Mouse (Mus musculus) left cerebral cortex, adult 18-20 months (tissue): Measurements from ENCODE around the gene Gm11020. TPM values are rescaled to one million over a fixed set of nuclear protein-coding genes. Genes with fewer than 3 reads are reported as not detected.
"Not testable (repeated sequence)": the region's sequence is repeated elsewhere in the genome, so short reads cannot be mapped to it uniquely, and the experiment has no call there.

Source experiments
- DNase-seq, 2 experiments: peaks; one replicate each; pipeline ENCODE4 v3.0.0; 2021 to 2022; ENCODE audit warnings: low spot score in 2 of 2, mixed read lengths in 1 of 2
- long read RNA-seq, 2 experiments: library from polyadenylated mRNA; stranded (forward); transcript quantifications; one replicate each; pipeline ENCODE4 v2.0.0; 2021
- total RNA-seq, 2 experiments: library from RNA; stranded (reverse); gene quantifications; 2 replicates each; pipeline ENCODE4 v1.2.3; 2021

Gm11020 gene
- total RNA-seq = not detected
- long read RNA-seq, experiment 1 = 0 reads
- long read RNA-seq, experiment 2 = 0 reads

DNA sequence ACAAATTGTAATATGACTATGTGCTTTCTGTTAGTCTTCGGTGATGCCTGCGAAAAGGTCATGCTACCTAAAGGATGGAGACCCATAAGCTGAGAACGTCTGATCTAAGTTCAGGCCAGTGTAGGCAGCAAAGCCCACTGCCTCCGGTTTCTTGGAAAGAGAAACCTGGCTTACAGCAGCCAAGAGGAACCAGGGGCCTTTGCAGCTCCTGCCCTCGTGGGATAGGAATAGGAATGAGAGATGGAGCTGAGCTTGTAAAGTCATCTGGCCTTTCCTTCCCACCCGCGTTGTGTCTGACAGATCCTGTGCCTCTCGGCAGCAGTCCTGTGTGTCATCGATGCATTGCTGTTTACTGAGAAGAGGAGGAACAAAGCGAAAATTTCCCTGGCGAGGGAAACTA is at the start of gene Gm11020:
Gm11020 (plus strand) TSS at position 301 of the 400 bp plus-strand sequence.
- DNase-seq = not testable (repeated sequence)

DNA sequence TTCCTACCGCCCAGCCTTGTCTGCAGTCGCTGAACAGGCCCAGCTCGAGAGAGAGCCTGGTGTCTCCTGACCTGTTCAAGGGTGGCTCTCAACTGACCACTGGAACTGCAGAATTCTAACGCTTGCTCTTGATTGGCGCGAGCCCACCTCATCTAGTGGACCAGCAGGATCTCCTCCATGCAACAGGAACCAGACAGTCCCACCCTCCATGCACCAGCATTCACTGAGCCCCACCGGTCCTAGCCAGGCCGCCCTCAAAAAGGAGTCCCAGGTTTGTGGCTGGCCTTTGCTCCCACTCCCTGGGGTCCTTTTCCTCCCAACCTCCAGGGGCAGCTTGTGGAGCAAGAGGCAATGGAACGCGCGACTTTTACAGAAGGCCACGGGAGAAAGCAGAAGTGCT is 28.3 kb upstream of the Gm11020 start, which contains the start of gene Cmtm2a:
Cmtm2a (minus strand) TSS at position 101 of the 400 bp plus-strand sequence.
- DNase-seq = not testable (repeated sequence)

DNA sequence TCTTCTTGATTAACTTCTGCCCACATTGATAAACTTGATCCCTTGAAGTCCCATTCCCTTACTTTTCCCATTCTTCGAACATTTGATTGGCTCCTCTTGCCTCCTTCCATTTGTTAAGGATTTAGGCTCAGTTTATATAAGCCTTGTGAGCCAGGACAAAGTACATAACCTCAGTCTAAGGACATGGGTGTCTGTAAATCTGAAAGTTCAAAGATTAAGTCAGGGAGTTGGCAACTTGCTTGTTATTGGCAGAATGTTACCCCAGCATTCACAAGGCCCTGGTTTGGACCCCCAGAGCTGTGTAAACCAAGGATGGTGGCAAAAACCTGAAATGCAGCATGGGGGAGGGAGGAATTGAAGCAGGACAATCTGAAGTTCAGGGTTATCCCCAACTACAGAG is 27.0 kb upstream of the Gm11020 start:
- DNase-seq = no peak

DNA sequence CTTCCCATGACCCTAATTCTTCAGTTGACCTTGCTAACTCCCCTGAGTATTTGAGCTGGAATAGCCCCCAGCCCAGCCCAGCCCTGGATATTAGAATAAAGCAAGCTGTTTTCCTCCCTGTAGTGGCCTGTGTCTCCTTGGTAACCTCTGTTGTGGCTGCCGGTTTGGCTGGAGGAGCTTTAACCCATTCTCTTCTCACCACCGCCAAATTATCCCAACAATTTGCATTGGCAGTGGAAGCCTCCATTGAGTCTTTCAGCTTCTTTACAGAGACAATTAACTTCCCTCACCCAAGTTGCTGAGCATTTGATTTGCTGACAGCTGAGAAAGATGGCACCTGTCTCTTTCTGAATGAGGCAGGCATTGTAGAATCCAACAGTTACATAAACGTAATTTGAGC is 19.8 kb upstream of the Gm11020 start:
- not testable (repeated sequence) for DNase-seq

DNA sequence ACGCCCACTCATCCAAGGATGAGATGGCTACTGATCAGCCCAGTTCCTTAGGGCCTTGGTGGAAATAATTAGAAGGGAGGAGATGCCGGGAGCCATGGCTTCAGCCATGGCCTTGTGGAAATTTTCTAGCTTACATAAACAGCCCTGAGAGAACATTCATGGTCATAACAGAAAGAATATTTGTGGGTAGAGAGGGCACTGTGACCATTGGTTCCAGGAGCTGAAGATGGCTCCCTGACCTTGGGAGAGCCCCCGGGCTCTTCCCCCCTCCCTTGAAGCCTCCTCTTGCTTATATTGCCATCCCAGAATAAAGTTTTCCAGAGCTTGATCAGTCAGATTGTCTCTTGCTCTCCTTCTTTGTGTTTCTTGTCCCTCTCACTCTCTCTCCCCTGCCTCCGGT is 18.8 kb upstream of the Gm11020 start:
- not testable (repeated sequence) for DNase-seq

DNA sequence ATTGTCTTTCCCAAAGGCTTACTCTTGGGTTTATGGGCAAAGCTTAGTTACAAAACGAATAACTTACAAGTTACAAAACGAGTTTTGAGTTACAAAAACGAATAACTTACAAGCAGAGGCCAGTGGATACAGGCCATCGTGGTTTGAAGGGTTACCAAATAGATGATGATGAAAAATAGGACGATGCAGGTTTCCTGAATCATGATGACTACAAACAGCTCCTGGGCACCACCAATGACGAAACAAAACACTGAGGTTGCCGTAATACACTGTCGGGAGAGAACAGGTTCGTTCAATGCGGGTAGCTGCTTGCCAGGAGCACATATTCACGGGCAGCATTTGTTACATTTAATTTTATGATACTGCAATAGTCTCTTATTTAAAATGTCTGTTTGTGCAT is 16.4 kb upstream of the Gm11020 start:
- no peak for DNase-seq

DNA sequence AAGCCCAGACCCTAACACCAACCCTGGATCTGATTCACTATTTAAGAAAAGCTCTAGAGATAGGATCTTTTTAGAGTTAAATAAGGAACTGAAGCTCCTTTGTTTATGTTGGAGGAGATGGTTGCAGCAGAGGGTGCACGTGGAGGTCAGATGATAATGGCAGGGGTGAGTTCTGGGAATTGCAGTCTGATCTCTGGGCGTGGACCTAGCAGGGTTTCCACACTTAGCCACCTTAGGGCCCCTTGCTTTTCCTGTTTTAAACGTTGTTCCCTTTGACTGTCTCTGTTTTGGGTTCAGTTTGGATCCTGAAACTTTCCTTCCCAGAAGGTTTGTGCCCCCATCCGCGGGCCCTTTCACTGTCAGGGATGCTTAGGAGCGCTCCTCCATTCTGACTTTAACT is 13.0 kb upstream of the Gm11020 start:
- DNase-seq = not testable (repeated sequence)

DNA sequence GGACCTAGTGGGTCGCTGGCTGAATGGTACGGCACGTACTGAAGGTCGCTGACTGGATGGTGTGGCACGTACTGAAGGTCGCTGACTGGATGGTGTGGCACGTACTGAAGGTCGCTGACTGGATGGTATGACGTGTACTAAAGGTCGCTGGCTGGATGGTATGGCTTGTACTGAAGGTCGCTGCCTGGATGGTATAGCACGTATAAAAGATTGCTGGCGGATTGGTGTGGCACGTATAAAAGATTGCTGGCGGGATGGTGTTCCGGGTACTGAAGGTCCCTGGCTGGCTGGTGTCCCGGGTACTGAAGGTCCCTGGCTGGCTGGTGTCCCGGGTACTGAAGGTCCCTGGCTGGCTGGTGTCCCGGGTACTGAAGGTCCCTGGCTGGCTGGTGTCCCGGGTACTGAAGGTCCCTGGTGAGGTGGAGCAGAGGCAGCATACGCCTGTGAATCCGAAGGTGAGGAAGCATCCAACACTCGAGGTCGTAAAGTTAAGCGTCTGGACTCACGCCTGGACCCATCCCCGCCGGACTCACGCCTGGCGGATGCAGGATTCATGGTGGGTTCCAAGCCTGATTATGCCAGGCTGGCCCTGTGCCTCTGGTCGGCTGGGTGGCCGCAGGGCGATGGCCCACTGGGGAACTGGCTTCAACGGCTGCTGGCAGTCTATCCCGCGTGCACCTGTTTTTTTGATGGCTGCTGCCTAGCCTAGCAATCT is 11.8 kb upstream of the Gm11020 start, which contains the start of the genes Gm45711 and Cmtm1:
Gm45711 (minus strand) TSS at position 641 of the 715 bp plus-strand sequence.
Cmtm1 (minus strand) TSS at position 705 of the 715 bp plus-strand sequence.
- DNase-seq = not testable (repeated sequence)

DNA sequence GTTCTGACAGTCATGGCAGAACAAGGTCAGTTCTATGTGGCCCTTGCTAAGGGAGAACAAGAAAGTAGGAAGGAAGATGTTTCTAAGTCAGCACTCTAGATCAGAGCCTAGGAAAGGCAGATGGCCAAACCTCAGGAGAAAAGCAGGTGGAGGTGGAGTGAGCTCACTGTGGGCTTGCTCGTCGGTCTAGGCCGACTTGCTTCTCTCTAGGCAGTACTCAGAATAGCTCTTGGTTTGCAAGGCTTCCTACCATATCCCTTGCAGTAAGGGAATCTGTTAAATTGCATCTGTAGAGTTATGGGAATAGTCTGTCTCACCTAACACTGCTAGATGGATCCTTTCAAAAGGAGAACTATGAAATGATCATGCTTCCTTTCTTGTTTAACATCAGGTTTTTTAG is 9.3 kb upstream of the Gm11020 start:
- not testable (repeated sequence) for DNase-seq

DNA sequence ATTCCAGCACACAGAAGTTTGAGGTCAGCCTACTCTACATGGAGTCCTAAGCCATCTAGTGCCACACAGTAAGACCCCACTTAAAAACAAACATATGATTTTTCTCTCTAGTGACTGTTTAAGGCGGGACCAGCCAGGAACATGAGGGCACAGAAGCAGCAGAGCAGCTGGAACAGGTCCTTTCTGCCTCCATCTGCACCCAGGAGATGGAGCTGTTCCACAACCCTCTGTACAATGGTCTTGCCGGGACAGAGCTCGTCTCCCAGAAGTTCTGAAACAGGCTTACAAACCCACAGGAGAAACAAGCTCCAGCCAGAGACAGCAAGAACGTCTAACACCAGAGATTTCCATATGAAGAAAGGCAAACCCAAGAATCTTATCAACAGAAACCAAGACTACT is 8.1 kb upstream of the Gm11020 start:
- DNase-seq = no peak

DNA sequence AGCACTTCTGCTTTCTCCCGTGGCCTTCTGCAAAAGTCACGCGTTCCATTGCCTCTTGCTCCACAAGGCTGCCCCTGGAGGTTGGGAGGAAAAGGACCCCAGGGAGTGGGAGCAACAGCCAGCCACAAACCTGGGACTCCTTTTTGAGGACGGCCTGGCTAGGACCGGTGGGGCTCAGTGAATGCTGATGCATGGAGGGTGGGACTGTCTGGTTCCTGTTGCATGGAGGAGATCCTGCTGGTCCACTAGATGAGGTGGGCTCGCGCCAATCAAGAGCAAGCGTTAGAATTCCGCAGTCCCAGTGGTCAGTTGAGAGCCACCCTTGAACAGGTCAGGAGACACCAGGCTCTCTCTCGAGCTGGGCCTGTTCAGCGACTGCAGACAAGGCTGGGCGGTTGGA is 563 bp downstream of the Gm11020 start, which contains the start of gene Cmtm2b:
Cmtm2b (plus strand) TSS at position 301 of the 400 bp plus-strand sequence.
- DNase-seq = not testable (repeated sequence)

DNA sequence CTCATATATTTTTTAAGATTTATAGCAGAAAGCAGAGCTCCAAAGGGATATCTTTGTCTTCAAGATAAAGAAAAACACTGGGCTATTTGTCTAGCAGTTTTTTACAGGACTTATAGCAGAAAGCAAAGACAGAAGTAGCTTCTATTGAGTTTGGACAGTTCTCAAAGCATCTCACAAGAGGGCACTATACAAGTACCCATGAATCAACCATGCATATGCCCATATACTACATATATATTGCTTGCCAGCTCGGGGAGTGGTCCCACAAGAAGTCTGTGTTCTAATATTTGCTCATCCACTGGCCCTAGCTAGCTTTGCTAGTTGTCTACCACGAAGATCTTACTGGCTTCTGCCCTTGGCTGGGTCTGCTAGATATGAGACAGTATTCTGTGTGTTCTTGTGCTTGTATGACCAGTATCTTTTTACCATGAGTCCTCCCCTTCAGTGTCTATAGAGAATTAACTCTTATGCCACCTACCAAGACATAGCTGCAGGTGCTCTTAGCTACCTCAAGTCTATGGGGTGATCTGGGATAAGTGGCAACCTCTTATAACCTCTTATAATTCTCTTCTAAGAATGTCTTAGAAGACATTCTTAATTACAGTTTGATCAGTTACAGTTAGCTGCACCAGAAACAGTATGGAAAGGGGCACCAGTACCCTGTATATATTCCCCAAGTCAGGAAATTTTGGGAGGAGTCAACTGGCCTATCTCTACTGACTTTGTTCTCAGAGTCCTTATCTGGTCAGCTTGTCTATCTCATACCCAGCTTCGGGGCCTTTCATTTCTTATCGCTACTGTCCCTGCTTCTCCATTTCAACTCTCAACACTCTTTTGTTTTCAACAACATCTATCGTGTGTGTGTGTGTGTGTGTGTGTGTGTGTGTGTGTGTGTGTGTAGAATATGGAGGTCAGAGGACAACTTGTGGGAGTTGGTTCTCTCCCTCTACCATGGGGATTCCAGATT is 11.6 kb downstream of the Gm11020 start:
- DNase-seq = no peak

DNA sequence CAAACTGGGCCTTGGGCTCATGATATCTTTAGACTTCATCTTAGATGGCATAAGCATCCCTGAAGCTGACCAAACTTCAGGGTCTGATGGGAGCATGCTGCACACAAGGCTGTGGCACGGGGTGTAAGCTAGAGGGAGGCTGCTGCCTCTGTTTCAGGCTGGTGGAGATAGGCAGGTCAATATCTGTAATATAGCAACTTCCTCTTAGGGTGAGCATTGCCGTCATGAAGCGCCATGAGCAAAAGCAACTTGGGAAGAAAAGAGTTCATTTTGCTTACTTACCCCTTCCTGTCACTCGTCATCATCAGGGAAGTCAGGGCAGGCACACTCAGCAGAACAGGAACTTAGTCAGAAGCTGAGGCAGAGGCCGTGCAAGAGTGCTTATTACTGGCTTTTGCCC is 12.4 kb downstream of the Gm11020 start:
- no peak for DNase-seq

DNA sequence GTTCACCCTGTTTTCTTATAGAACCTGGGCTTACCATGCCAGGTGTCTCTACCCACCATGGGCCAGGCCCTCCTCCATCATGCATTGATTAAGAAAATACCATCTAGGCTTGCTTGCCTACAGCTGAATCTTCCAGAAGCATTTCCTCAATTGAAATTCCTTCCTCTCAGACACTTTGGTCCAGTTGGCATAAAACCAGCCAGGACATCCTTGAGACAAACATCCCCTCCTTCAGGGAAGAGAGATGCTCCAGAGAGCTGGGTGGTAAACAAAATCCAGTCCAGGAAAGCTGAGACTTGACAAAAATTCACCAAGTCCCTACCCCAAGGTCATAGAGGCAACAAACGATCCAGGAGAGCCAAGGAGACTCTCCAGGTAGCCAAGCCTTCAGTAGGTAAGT is 12.8 kb downstream of the Gm11020 start:
- no peak for DNase-seq

DNA sequence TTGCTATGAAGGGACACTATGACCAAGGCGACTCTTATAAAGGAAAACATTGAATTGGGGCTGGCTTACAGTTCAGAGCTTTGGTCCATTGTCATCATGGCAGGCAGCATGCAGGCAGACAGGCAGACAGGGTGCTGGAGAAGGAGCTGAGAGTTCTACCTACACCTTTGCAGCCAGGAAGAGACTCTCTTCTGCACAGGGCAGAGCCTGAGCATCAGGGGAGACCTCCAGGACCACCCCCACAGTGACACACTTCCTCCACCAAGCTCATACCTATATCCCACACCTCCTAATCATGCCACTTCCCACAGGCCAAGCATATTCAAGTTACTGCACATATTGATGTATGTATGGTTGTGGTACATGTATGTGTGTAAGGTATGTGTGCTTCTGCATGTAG is 15.4 kb downstream of the Gm11020 start:
- DNase-seq = no peak

DNA sequence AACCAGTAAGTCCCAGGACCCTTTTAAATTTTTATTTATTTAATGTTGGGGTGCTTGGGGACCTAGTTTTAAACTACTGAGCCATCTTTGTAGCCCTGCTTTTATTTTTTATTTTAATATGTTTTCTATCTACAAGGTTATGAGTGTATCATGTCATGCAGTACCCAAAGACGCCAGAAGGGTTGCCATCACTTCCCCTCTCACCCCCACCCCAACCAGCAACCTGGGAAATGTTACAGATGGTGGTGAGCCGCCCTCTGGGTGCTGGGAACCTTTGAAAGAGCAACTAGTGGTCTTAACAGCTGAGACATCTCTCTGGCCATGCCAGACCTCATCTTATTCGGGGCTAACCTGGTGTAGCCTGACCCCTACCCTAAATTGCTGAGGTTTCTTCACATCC is 16.5 kb downstream of the Gm11020 start:
- DNase-seq = no peak

DNA sequence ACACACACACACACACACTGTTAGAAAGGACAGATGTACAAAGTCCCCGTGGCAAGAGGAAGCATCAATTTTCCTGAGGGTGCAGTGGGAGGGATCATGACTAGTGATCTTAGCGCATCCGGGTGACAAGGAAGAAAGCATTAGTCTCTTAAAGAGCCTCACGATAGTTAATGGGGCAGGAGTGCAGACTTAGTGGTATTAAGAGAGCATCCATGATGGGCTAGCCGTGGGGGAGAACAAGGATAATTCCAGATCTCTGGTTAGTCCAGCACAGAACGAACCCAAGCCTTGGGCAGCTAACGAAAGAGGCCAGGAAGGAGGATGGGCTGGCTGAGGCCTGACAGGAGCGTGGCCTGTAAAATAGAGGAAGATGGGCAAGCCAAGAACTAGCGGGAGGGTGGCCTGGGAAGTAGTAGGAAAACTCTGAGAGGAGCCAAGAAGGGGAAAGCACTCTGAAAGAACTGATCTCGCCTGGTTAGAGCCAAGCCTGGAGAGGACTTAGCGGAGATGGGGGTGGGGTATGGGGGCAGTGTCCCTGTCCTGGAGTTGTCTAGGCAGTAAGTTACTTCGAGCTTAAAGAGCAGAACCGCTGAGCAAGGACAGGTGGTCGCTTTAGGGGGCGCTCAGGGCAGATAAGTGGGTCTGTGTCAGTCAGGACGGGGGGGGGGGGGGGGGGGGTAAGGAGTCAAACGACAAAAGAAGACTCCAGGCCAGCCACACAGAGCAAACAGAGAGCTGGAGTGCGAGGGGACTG is 18.0 kb downstream of the Gm11020 start, which contains the start of gene Cmtm3:
Cmtm3 (plus strand) TSS at position 182 of the 754 bp plus-strand sequence.
- DNase-seq = no peak

DNA sequence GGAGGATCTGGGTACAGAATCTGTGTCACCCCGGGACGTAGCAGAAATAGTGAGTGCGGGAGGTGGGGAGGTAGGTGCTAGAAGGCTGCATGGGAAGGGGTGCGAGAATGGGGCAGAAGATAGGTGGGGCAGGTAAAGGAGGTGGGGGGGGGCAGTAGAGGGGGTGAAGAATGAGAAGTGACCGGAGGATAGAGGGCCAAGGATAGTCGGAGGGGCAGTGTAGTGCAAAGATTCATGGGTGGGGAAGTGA is 18.5 kb downstream of the Gm11020 start:
- DNase-seq = no peak

DNA sequence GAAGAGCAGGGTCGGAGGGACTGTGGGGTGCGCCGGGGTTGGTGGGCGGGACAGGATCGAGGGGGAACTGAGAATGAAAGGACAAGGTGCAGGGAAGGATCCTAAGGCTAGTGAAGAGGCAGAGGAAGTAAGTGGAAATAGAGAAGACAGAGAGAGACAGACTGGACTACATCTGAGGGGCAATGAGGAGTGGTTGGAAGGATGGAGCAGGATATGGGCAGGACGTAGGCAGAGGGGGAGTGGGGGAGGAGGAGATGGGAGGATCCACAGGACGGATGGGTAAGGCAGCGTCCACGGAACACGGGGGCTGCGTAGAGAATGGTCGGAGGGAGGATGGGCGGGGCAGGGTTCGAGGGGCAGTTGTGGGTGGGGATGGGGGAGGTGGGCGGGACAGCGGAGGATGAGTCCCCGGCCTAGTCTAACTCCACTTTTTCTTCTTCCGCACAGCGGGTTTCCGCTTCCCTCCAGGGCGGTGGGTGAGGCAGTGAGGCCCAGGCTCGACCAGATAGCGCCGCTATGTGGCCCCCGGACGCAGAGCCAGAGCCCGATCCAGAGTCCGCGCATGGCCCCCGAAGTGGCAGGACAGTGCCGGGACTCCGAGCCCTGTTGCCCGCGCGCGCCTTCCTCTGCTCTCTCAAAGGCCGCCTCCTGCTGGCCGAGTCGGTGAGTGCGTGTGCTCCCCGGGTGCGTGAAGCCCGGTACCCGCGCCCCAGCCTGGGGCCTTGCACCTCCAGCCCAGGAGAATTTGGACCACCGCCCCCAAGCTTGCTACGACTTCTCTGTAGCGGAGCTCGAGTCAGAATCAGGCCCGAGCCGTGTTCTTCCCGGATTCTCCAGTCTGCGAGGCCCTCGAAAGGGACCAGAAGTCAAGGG is 19.1 kb downstream of the Gm11020 start:
- DNase-seq = peak; percentile 59

DNA sequence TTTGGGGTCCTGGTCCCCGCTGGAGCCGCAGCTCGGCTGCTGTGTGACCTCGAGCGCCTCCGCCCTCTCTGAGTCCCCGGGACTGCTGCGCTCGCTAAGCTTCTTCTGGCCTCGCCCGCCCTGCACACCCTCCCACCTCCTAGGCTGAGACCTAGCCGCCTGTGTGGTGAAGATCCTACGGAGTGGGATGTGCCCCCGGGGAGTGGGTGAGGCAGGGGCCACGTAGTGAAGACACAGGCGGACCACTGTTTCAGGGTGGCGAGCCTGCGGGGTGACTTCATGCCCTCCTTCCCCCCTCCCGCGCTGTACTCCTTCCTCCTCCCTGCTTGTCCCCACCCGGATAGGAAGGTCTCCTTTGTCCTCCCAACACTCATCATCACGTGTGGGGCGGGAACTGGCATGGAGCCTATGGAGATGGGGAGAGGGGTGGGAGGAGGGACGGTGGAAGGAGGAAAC is 19.8 kb downstream of the Gm11020 start:
- DNase-seq = no peak
